Mouse (Mus musculus) heart, embryonic 11.5 days (tissue): ENCODE measurements around the gene Ugt1a9. TPM values are rescaled to one million over a fixed set of nuclear protein-coding genes. Genes with fewer than 3 reads are reported as not detected.

ENCODE experiments used
- ATAC-seq: fragments of 200-750 bp; cut with Nextera tagmentation; replicated peaks from 2 replicates; pipeline ENCODE4 v1.8.0; 2017; ENCODE audit warnings: moderate library complexity; ENCODE audit not compliant: insufficient number of reproducible peaks, low FRiP score, low TSS enrichment
- H3K27ac ChIP-seq: fragments of 300-500 bp; sonication (generic); 2 replicates; pipeline ENCODE4 v1.5.1; 2014; ENCODE audit warnings: mild to moderate bottlenecking, low read depth, low read length
- H3K27me3 ChIP-seq: fragments of 300-500 bp; sonication (generic); 2 replicates; pipeline ENCODE4 v1.6.1; 2014; ENCODE audit warnings: mild to moderate bottlenecking, low read length, mixed read lengths; ENCODE audit not compliant: control insufficient read depth, insufficient read depth
- H3K36me3 ChIP-seq: fragments of 300-500 bp; sonication (generic); 2 replicates; pipeline ENCODE4 v1.6.1; 2014; ENCODE audit warnings: mild to moderate bottlenecking, low read length, moderate library complexity, mixed read lengths; ENCODE audit not compliant: control insufficient read depth, insufficient read depth
- H3K4me1 ChIP-seq: fragments of 300-500 bp; sonication (generic); 2 replicates; pipeline ENCODE4 v1.6.1; 2014; ENCODE audit warnings: low read length; ENCODE audit not compliant: control insufficient read depth, insufficient read depth
- H3K4me2 ChIP-seq: fragments of 300-500 bp; sonication (generic); 2 replicates; pipeline ENCODE4 v1.6.1; 2014; ENCODE audit warnings: mild to moderate bottlenecking, moderate library complexity
- H3K4me3 ChIP-seq: fragments of 300-500 bp; sonication (generic); 2 replicates; pipeline ENCODE4 v1.5.1; 2014; ENCODE audit warnings: low read depth, low read length
- H3K9ac ChIP-seq: fragments of 300-500 bp; sonication (generic); 2 replicates; pipeline ENCODE4 v1.6.1; 2014; ENCODE audit warnings: mild to moderate bottlenecking, low read depth, low read length, moderate library complexity
- H3K9me3 ChIP-seq: fragments of 300-500 bp; sonication (generic); replicated peaks from 2 replicates; pipeline ENCODE4 v1.6.1; 2016; ENCODE audit warnings: low read length; ENCODE audit not compliant: control insufficient read depth
- WGBS: fragments of 180-500 bp; shearing (Covaris S2); extraction: QIAGEN DNeasy Blood & Tissue Kit; methylation state at CpG from one replicate; pipeline ENCODE4 v1.1.7; 2014; ENCODE audit not compliant: insufficient replicate concordance; 5-methylcytosine and 5-hydroxymethylcytosine counted together
- polyA plus RNA-seq: library from polyadenylated mRNA; unstranded; fragments of >200 nt; fragmentation: Nextera tagmentation; extraction: Ambion mirVana; gene quantifications from 2 replicates; pipeline ENCODE4 v1.2.1, GENCODE M21; 2014

Ugt1a9 gene
- polyA plus RNA-seq, 1 experiment from 2014 or later, result not detected

- no peaks in the 10 kb centered on the region for H3K4me1 ChIP-seq
- H3K9ac ChIP-seq, result no peak overlapping the region
- no peak overlapping the region for H3K4me3 ChIP-seq
- WGBS, result 79% methylated on average over 1 of the region's 1 CpGs
- no peak overlapping the region for H3K4me2 ChIP-seq
- no peaks in the 10 kb centered on the region for H3K27me3 ChIP-seq
- H3K36me3 ChIP-seq, result no peaks in the 10 kb centered on the region
- no peak for ATAC-seq
- peaks cover 3% of the 10 kb centered on the region; the same call in 1 of the 2 replicates for H3K9me3 ChIP-seq
- no peak overlapping the region for H3K27ac ChIP-seq
Measured at GRCm38 (mm10) chr1:88179657-88180056, 109.1 kb downstream of the Ugt1a9 start.

- no peak overlapping the region for H3K4me3 ChIP-seq
- WGBS, result 78% methylated on average over 5 of the region's 5 CpGs
- no peak for ATAC-seq
- no peaks in the 10 kb centered on the region for H3K9me3 ChIP-seq
- no peaks in the 10 kb centered on the region for H3K4me1 ChIP-seq
- no peak overlapping the region for H3K4me2 ChIP-seq
- H3K27ac ChIP-seq, result no peak overlapping the region
- no peaks in the 10 kb centered on the region for H3K36me3 ChIP-seq
- no peaks in the 10 kb centered on the region for H3K27me3 ChIP-seq
- no peak overlapping the region for H3K9ac ChIP-seq
Measured at GRCm38 (mm10) chr1:88186325-88186935, 115.8 kb downstream of the Ugt1a9 start.

- no peaks in the 10 kb centered on the region for H3K9me3 ChIP-seq
- H3K27ac ChIP-seq, result no peak overlapping the region
- ATAC-seq, result no peak
- 61% methylated on average over 3 of the region's 3 CpGs for WGBS
- H3K4me3 ChIP-seq, result no peak overlapping the region
- 0 out of 2 replicates have a peak, but pooled peaks cover 2% of the 10 kb centered on the region for H3K27me3 ChIP-seq
- no peaks in the 10 kb centered on the region for H3K36me3 ChIP-seq
- H3K4me2 ChIP-seq, result no peak overlapping the region
- H3K9ac ChIP-seq, result no peak overlapping the region
- no peaks in the 10 kb centered on the region for H3K4me1 ChIP-seq
Measured at GRCm38 (mm10) chr1:88192136-88192535, 121.5 kb downstream of the Ugt1a9 start.

- no peak overlapping the region for H3K27ac ChIP-seq
- H3K9ac ChIP-seq, result no peak overlapping the region
- no peaks in the 10 kb centered on the region for H3K4me1 ChIP-seq
- H3K4me2 ChIP-seq, result no peak overlapping the region
- H3K36me3 ChIP-seq, result no peaks in the 10 kb centered on the region
- 0 out of 2 replicates have a peak, but pooled peaks cover 2% of the 10 kb centered on the region for H3K27me3 ChIP-seq
- H3K4me3 ChIP-seq, result no peak overlapping the region
- ATAC-seq, result no peak
- H3K9me3 ChIP-seq, result no peaks in the 10 kb centered on the region
- 94% methylated on average over 1 of the region's 1 CpGs for WGBS
Measured at GRCm38 (mm10) chr1:88195687-88196086, 125.1 kb downstream of the Ugt1a9 start.

GRCm38 (mm10) chr1:88197443-88197842, 126.8 kb downstream of the Ugt1a9 start:
- 71% methylated on average over 3 of the region's 3 CpGs for WGBS
- ATAC-seq, result no peak
- Histone ChIP-seq H3K36me3 (no peaks in the 10 kb centered on the region), H3K4me2 (no peak overlapping the region), H3K9me3 (no peaks in the 10 kb centered on the region), H3K27ac (no peak overlapping the region), H3K9ac (no peak overlapping the region), H3K4me3 (no peak overlapping the region), H3K4me1 (no peaks in the 10 kb centered on the region), H3K27me3 (0 out of 2 replicates have a peak, but pooled peaks cover 2% of the 10 kb centered on the region)

- ATAC-seq, result no peak
- no peak overlapping the region for H3K27ac ChIP-seq
- 57% methylated on average over 2 of the region's 2 CpGs for WGBS
- H3K4me1 ChIP-seq, result no peaks in the 10 kb centered on the region
- H3K4me2 ChIP-seq, result no peak overlapping the region
- H3K9me3 ChIP-seq, result no peaks in the 10 kb centered on the region
- H3K9ac ChIP-seq, result no peak overlapping the region
- no peak overlapping the region for H3K4me3 ChIP-seq
- no peaks in the 10 kb centered on the region for H3K36me3 ChIP-seq
- no peaks in the 10 kb centered on the region for H3K27me3 ChIP-seq
Measured at GRCm38 (mm10) chr1:88199996-88200395, 129.4 kb downstream of the Ugt1a9 start.

- Histone ChIP-seq H3K36me3 (no peaks in the 10 kb centered on the region), H3K4me3 (no peak within 1 kb of the TSS), H3K9ac (no peak within 1 kb of the TSS), H3K4me2 (no peak within 1 kb of the TSS), H3K4me1 (no peaks in the 10 kb centered on the region), H3K27ac (no peak within 1 kb of the TSS), H3K27me3 (no peaks in the 10 kb centered on the region), H3K9me3 (no peaks in the 10 kb centered on the region)
- no peak for ATAC-seq
- 75% methylated on average over 7 of the region's 7 CpGs for WGBS
Measured at GRCm38 (mm10) chr1:88200456-88200855, 129.9 kb downstream of the Ugt1a9 start, which contains the start of gene Ugt1a2. Ugt1a2 (plus strand) TSS chr1:88200601.

GRCm38 (mm10) chr1:88205294-88205922, 134.8 kb downstream of the Ugt1a9 start, which contains the start of gene Dnajb3:
Dnajb3 (minus strand) TSS chr1:88205782.
- Histone ChIP-seq H3K27ac (peak within 1 kb of the TSS; percentile 70), H3K9ac (peak within 1 kb of the TSS; percentile 85)
- WGBS, result 5% methylated on average over 62 of the region's 62 CpGs

More at GRCm38 (mm10) chr1:88205294-88205922, 134.8 kb downstream of the Ugt1a9 start, which contains the start of gene Dnajb3:
- Histone ChIP-seq H3K4me1 (no peaks in the 10 kb centered on the region), H3K4me3 (peak within 1 kb of the TSS; percentile 56), H3K36me3 (no peaks in the 10 kb centered on the region), H3K9me3 (no peaks in the 10 kb centered on the region), H3K27me3 (no peaks in the 10 kb centered on the region), H3K4me2 (peak within 1 kb of the TSS; percentile 76)
- ATAC-seq, result peak; percentile 97
